Mouse (Mus musculus): ENCODE measurements around the gene Spsb3. TPM values are rescaled to one million over a fixed set of nuclear protein-coding genes. Genes with fewer than 3 reads are reported as not detected.
A peak's percentile ranks its signal among the peaks of the same experiment; 100 is the strongest.

Gene Spsb3
- polyA plus RNA-seq, 1 experiment from 2014 or later, result 90.5 TPM

DNA sequence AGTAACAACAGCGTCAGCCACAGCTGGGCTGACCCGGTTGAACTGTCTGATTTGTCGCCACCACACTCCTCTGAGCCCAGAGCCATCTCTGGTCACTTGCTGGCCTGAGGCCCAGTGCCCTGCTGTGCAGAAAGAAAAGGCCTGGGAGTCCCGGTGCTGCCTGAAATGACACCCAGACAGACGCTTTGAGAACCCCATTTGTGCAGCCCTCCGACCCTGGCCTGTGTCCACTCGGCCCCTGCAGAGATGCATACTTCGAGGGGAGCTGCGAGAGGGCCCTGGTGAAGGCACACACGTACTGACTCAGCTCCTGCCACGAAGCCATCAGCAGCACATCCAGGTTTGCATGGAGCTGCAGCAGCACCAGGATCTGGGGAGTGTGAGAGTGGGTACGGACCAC, 6.3 kb downstream of the Spsb3 start:
- peaks cover 47% of the 10 kb centered on the region for H3K4me1 ChIP-seq (ENCODE audit: control insufficient read depth, insufficient read depth, low read length)
- no peak overlapping the region for H3K4me3 ChIP-seq (ENCODE audit: low read depth, low read length)
- no peak overlapping the region for H3K4me2 ChIP-seq (ENCODE audit: low read length)
- H3K27me3 ChIP-seq (ENCODE audit: control insufficient read depth, insufficient read depth, low read depth, low read length), result no peaks in the 10 kb centered on the region
- peaks cover 26% of the 10 kb centered on the region for H3K36me3 ChIP-seq (ENCODE audit: control insufficient read depth, insufficient read depth, low read length)
- no peaks in the 10 kb centered on the region for H3K9me3 ChIP-seq (replicated peaks; ENCODE audit: control insufficient read depth, low read length, poor library complexity, severe bottlenecking)
- no peak overlapping the region for H3K27ac ChIP-seq (ENCODE audit: low read length)
- ATAC-seq, result no peak
- WGBS, result 85% methylated on average over 12 of the region's 12 CpGs
- no peak overlapping the region for H3K9ac ChIP-seq (ENCODE audit: low read depth, low read length)

DNA sequence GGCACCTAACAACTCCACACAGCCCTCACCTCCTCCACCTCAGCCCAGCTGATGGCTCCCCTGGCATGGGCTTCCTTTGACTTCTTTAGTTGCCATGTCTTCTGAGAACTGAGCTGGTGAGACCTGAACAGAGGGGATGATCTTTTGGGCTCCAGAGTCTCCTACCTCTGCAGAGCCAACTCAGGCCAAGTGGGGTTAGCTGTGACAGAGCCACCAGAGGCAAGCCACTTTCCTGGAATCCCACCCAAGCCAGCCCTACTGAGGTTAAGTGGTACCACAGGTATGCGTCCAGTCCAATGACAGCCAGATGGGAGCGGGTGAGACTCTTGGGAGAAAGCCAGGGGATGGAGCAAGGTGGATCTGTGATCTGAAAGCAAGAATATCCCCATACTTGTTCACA, 6.8 kb downstream of the Spsb3 start:
- no peaks in the 10 kb centered on the region for H3K9me3 ChIP-seq (replicated peaks; ENCODE audit: control insufficient read depth, low read length, poor library complexity, severe bottlenecking)
- H3K4me2 ChIP-seq (ENCODE audit: low read length), result no peak overlapping the region
- no peak overlapping the region for H3K4me3 ChIP-seq (ENCODE audit: low read depth, low read length)
- peaks cover 43% of the 10 kb centered on the region for H3K4me1 ChIP-seq (ENCODE audit: control insufficient read depth, insufficient read depth, low read length)
- 92% methylated on average over 2 of the region's 2 CpGs for WGBS
- peaks cover 28% of the 10 kb centered on the region for H3K36me3 ChIP-seq (ENCODE audit: control insufficient read depth, insufficient read depth, low read length)
- H3K9ac ChIP-seq (ENCODE audit: low read depth, low read length), result no peak overlapping the region; the same call in 1 of the 2 replicates
- H3K27me3 ChIP-seq (ENCODE audit: control insufficient read depth, insufficient read depth, low read depth, low read length), result no peaks in the 10 kb centered on the region
- ATAC-seq, result no peak
- H3K27ac ChIP-seq (ENCODE audit: low read length), result no peak overlapping the region

DNA sequence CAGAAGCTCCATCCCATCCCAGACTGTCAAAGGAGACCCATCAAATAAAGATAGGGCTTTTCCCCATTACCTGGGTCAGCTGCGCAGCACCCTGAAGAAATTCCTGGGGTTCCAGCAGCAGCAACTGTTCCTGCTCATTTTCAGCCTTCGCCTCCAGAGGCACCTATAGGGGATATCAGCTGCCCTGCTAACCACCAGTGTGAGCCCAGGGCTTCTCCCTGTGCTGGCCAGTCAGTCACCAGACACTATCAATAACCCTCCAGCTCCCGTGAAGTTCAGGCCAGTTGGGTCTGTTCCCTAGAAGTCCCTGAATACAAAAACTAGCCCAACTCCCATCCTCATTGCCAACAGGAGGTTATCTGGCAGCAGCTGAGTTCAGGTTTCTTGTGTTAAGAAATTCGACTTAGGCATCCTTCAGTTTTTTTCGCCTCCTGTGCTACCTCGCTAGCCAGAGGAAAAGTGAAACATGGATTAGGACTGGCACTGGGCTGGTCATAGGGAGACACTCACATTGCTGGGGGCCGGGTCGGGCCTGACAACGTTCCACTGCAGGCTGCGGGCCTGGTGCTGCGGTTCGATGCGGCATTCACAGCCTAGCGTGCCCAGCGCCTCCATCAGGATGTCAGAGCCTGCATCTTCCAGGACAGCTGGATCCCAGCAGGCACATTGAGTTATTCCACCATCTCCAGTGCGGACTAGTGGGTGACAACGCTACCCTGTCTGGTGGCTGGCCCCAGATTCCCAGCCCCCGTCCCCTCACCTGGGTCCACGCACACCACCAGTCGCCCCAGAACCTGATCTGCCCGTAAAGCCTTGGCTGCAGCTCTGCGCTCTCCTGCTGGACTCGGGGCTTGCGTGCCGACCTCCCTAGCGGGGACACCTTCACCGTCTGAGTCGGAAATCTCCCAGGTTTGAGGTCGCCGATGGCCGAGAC, 7.9 kb downstream of the Spsb3 start:
- peaks cover 33% of the 10 kb centered on the region for H3K4me1 ChIP-seq (ENCODE audit: control insufficient read depth, insufficient read depth, low read length)
- peak overlapping the region; percentile 97 for H3K4me2 ChIP-seq (ENCODE audit: low read length)
- 11% methylated on average over 31 of the region's 31 CpGs for WGBS
- H3K27ac ChIP-seq (ENCODE audit: low read length), result peak overlapping the region; percentile 65
- peak; percentile 25 for ATAC-seq
- H3K9me3 ChIP-seq (replicated peaks; ENCODE audit: control insufficient read depth, low read length, poor library complexity, severe bottlenecking), result no peaks in the 10 kb centered on the region
- no peaks in the 10 kb centered on the region for H3K27me3 ChIP-seq (ENCODE audit: control insufficient read depth, insufficient read depth, low read depth, low read length)
- peaks cover 36% of the 10 kb centered on the region for H3K36me3 ChIP-seq (ENCODE audit: control insufficient read depth, insufficient read depth, low read length)
- peak overlapping the region; percentile 86 for H3K4me3 ChIP-seq (ENCODE audit: low read depth, low read length)
- H3K9ac ChIP-seq (ENCODE audit: low read depth, low read length), result peak overlapping the region; percentile 73

DNA sequence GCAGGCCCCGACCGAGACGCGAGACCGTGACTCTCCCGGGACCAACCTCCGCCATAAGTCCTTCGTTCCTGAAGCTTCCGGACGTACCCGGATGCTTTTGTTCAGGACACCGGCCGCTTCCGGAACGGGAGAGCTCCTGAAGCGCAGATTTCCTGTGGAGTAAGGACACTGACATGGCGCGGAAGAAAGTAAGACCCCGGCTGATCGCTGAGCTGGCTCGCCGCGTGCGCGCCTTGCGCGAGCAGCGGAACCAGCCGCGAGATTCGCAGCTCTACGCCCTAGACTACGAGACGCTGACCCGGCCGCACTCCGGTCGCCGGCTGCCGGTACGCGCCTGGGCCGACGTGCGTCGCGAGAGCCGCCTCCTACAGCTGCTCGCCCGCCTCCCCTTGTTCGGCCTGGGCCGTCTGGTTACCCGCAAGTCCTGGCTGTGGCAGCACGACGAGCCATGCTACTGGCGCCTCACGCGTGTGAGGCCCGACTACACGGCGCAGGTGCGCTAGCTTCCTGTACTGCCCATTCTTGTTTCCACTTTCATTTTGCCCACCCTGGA, 8.6 kb downstream of the Spsb3 start, which contains the start of the genes Eme2 and Mrps34:
Gene Eme2, minus strand, starts transcription at position 93 of the 553 bp plus-strand sequence.
Gene Mrps34, plus strand, starts transcription at position 122 of the 553 bp plus-strand sequence.
- no peaks in the 10 kb centered on the region for H3K27me3 ChIP-seq (ENCODE audit: control insufficient read depth, insufficient read depth, low read depth, low read length)
- H3K36me3 ChIP-seq (ENCODE audit: control insufficient read depth, insufficient read depth, low read length), result peaks cover 41% of the 10 kb centered on the region
- H3K4me1 ChIP-seq (ENCODE audit: control insufficient read depth, insufficient read depth, low read length), result peaks cover 32% of the 10 kb centered on the region
- under 1% methylated on average over 62 of the region's 62 CpGs for WGBS
- H3K9ac ChIP-seq (ENCODE audit: low read depth, low read length), result peak within 1 kb of the TSS; percentile 73
- H3K4me2 ChIP-seq (ENCODE audit: low read length), result peak within 1 kb of the TSS; percentile 97
- H3K27ac ChIP-seq (ENCODE audit: low read length), result peak within 1 kb of the TSS; percentile 84
- ATAC-seq, result peak; percentile 40
- H3K9me3 ChIP-seq (replicated peaks; ENCODE audit: control insufficient read depth, low read length, poor library complexity, severe bottlenecking), result no peaks in the 10 kb centered on the region
- H3K4me3 ChIP-seq (ENCODE audit: low read depth, low read length), result peak within 1 kb of the TSS; percentile 86

DNA sequence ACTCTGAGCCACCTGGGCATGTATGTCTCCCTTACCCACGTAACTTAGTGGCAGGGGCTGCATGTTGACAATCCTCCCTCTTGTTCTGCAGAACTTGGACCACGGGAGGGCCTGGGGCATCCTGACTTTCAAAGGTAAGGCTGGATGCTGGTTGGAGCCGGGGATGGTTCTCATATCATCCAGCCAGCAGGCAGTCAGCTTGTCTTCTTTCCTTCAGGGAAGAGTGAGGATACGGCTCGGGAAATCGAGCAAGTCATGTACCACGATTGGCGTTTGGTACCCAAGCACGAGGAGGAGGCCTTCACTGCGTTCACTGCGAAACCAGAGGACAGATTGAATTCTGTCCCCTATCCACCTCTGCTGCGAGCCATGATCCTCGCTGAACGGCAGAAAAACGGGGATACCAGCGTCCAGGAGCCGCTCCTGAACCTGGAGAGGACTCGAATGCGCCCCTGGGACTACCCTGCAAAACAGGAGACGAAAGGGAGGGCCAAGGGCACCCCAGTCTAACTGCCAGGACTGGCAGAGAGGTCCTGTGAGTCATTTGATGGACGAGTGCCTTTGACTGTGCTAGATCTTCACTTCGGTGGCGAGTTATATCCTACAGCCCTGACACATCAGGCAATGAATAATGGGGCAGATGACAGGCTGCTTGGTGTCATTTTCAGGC, 9.3 kb downstream of the Spsb3 start:
- Histone ChIP-seq H3K4me1 (ENCODE audit: control insufficient read depth, insufficient read depth, low read length) (peaks cover 32% of the 10 kb centered on the region), H3K27me3 (ENCODE audit: control insufficient read depth, insufficient read depth, low read depth, low read length) (no peaks in the 10 kb centered on the region), H3K9me3 (replicated peaks; ENCODE audit: control insufficient read depth, low read length, poor library complexity, severe bottlenecking) (no peaks in the 10 kb centered on the region), H3K4me3 (ENCODE audit: low read depth, low read length) (peak overlapping the region; percentile 86), H3K4me2 (ENCODE audit: low read length) (peak overlapping the region; percentile 97), H3K36me3 (ENCODE audit: control insufficient read depth, insufficient read depth, low read length) (peaks cover 38% of the 10 kb centered on the region), H3K9ac (ENCODE audit: low read depth, low read length) (peak overlapping the region; percentile 73), H3K27ac (ENCODE audit: low read length) (peak overlapping the region; percentile 84)
- ATAC-seq, result 0 out of 2 replicates have a peak, but pooled peaks have one; percentile 1
- 9% methylated on average over 23 of the region's 23 CpGs for WGBS

DNA sequence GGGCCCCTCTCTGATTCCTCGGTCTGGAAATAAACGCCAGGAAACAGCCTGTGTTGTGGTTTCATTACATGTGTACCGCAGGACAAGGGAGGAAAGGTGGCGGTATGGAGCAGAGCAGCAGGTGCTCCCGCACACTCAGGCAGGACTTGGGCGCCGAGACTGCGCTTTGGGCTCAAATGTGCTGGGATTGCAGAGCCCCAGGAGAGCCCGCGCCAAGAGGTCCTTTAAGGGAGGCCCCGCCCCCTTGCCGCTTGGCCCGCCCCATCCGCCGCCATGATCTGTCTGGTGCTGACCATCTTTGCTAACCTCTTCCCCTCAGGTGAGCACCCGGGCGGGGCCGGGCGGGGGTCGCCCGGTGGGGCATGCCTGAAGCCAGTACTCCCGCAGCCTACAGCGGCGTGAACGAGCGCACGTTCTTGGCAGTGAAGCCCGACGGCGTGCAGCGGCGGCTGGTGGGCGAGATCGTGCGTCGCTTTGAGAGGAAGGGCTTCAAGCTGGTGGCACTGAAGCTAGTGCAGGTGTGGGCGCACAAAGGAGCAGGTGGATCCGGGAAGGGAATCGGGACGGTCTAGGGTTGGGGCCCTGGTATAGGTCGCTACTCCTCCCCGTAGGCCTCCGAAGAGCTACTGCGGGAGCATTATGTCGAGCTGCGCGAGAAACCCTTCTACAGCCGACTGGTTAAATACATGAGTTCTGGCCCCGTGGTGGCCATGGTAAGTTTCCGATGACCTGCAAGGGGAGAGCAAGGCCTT, 10.0 kb downstream of the Spsb3 start, which contains the start of gene Nme3:
Gene Nme3, plus strand, starts transcription at position 260 of the 752 bp plus-strand sequence.
- Histone ChIP-seq H3K4me3 (ENCODE audit: low read depth, low read length) (peak within 1 kb of the TSS; percentile 86), H3K27ac (ENCODE audit: low read length) (peak within 1 kb of the TSS; percentile 84), H3K27me3 (ENCODE audit: control insufficient read depth, insufficient read depth, low read depth, low read length) (no peaks in the 10 kb centered on the region), H3K9ac (ENCODE audit: low read depth, low read length) (peak within 1 kb of the TSS; percentile 73), H3K9me3 (replicated peaks; ENCODE audit: control insufficient read depth, low read length, poor library complexity, severe bottlenecking) (no peaks in the 10 kb centered on the region), H3K4me1 (ENCODE audit: control insufficient read depth, insufficient read depth, low read length) (peaks cover 32% of the 10 kb centered on the region), H3K4me2 (ENCODE audit: low read length) (peak within 1 kb of the TSS; percentile 97), H3K36me3 (ENCODE audit: control insufficient read depth, insufficient read depth, low read length) (peaks cover 39% of the 10 kb centered on the region)
- peak; percentile 61 for ATAC-seq
- under 1% methylated on average over 48 of the region's 50 CpGs for WGBS

DNA sequence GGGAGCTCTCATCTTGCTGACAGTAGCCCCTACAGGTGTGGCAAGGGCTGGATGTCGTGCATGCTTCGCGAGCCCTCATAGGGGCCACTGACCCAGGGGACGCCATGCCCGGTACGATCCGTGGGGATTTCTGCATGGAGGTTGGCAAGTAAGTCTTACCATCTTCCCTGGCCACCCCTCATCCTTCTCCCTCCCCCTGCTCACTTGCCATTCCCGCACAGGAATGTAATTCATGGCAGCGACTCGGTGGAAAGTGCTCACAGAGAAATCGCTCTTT, 10.5 kb downstream of the Spsb3 start:
- Histone ChIP-seq H3K27me3 (ENCODE audit: control insufficient read depth, insufficient read depth, low read depth, low read length) (no peaks in the 10 kb centered on the region), H3K4me2 (ENCODE audit: low read length) (peak overlapping the region; percentile 97), H3K27ac (ENCODE audit: low read length) (peak overlapping the region; percentile 84), H3K36me3 (ENCODE audit: control insufficient read depth, insufficient read depth, low read length) (peaks cover 43% of the 10 kb centered on the region), H3K4me3 (ENCODE audit: low read depth, low read length) (peak overlapping the region; percentile 86), H3K9ac (ENCODE audit: low read depth, low read length) (peak overlapping the region; percentile 73), H3K4me1 (ENCODE audit: control insufficient read depth, insufficient read depth, low read length) (peaks cover 32% of the 10 kb centered on the region), H3K9me3 (replicated peaks; ENCODE audit: control insufficient read depth, low read length, poor library complexity, severe bottlenecking) (no peaks in the 10 kb centered on the region)
- 27% methylated on average over 11 of the region's 11 CpGs for WGBS
- peak; percentile 9 for ATAC-seq

DNA sequence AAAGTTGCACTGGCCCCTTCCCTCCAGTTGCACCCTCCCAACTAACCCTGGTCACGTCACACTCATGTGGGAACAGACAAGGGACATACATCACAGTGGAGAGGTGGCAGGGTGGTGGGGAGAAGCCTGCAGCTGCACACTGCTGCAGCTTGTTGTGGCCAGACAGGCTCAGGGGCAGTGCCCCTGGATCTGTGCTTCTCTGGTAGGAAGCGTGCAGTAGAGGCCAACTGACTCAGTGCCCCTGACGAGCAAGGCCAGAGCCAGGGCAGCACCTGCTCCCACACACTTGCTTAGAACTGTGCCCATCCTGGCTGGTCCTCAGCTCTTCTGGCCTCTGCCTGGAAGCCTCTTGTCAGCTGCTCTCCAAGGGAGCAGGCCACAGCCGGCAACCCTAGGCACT, 11.2 kb downstream of the Spsb3 start:
- Histone ChIP-seq H3K4me1 (ENCODE audit: control insufficient read depth, insufficient read depth, low read length) (peaks cover 32% of the 10 kb centered on the region), H3K4me3 (ENCODE audit: low read depth, low read length) (peak overlapping the region; percentile 86), H3K36me3 (ENCODE audit: control insufficient read depth, insufficient read depth, low read length) (peaks cover 44% of the 10 kb centered on the region), H3K4me2 (ENCODE audit: low read length) (peak overlapping the region; percentile 97), H3K9me3 (replicated peaks; ENCODE audit: control insufficient read depth, low read length, poor library complexity, severe bottlenecking) (no peaks in the 10 kb centered on the region), H3K27me3 (ENCODE audit: control insufficient read depth, insufficient read depth, low read depth, low read length) (no peaks in the 10 kb centered on the region), H3K9ac (ENCODE audit: low read depth, low read length) (peak overlapping the region; percentile 26; the same call in 1 of the 2 replicates), H3K27ac (ENCODE audit: low read length) (no peak overlapping the region)
- whole genome bisulfite sequencing, result 78% methylated on average over 4 of the region's 4 CpGs
- ATAC-seq, result no peak

Data from midbrain, embryonic 16.5 days (tissue).